Mouse (Mus musculus) testis, adult 2 months (tissue): ENCODE data around the gene Ctrb1. TPM values are rescaled to one million over a fixed set of nuclear protein-coding genes. Genes with fewer than 3 reads are reported as not detected.
A peak's percentile ranks its signal among the peaks of the same experiment; 100 is the strongest.

Source experiments
- H3K27ac ChIP-seq: fragments of 200-500 bp; 2 replicates; pipeline ENCODE4 v1.5.1; 2012; ENCODE audit warnings: low read depth, low read length; ENCODE audit not compliant: control insufficient read depth, insufficient read depth
- H3K27me3 ChIP-seq: fragments of 200-500 bp; 2 replicates; pipeline ENCODE4 v1.6.1; 2012; ENCODE audit warnings: mild to moderate bottlenecking, low read length, moderate library complexity; ENCODE audit not compliant: control insufficient read depth, insufficient read depth
- H3K36me3 ChIP-seq: fragments of 200-500 bp; 2 replicates; pipeline ENCODE4 v1.6.1; 2012; ENCODE audit warnings: mild to moderate bottlenecking, low read length; ENCODE audit not compliant: control insufficient read depth, insufficient read depth
- H3K4me1 ChIP-seq: fragments of 200-500 bp; 2 replicates; pipeline ENCODE4 v1.6.1; 2012; ENCODE audit warnings: low read length; ENCODE audit not compliant: control insufficient read depth, insufficient read depth
- H3K4me3 ChIP-seq: fragments of 200-500 bp; 2 replicates; pipeline ENCODE4 v1.5.1; 2012; ENCODE audit warnings: low read depth, mild to moderate bottlenecking, low read length, moderate library complexity, mixed read lengths; ENCODE audit not compliant: control insufficient read depth
- CTCF ChIP-seq: fragments of 200-500 bp; IDR thresholded peaks from 2 replicates; pipeline ENCODE4 v1.5.1; 2012; ENCODE audit warnings: low read depth, mild to moderate bottlenecking, inconsistent platforms, low read length, moderate library complexity; ENCODE audit not compliant: control insufficient read depth, insufficient read depth, insufficient replicate concordance
- POLR2A ChIP-seq: fragments of 200-500 bp; IDR thresholded peaks from 2 replicates; pipeline ENCODE4 v1.6.1; 2012; ENCODE audit warnings: low read depth, mild to moderate bottlenecking, inconsistent platforms, low read length, moderate library complexity; ENCODE audit not compliant: control insufficient read depth
- polyA plus RNA-seq: library from polyadenylated mRNA; depleted of rRNA; stranded (reverse); fragments of >200 nt; gene quantifications from 2 replicates; pipeline ENCODE4 v1.2.3, GENCODE M21; 2012

The Ctrb1 gene
- polyA plus RNA-seq, 1 experiment = 3.1 TPM

- H3K36me3 ChIP-seq = no peaks in the 10 kb centered on the region; the same call in 1 of the 2 replicates
- no peak overlapping the region for H3K27ac ChIP-seq
- TF ChIP-seq POLR2A = no peak
- TF ChIP-seq CTCF = no peak
- H3K4me1 ChIP-seq = peaks cover 19% of the 10 kb centered on the region
- no peak overlapping the region for H3K4me3 ChIP-seq
- H3K27me3 ChIP-seq = no peaks in the 10 kb centered on the region
Observed at GRCm38 (mm10) chr8:111726102-111726900, 35.5 kb upstream of the Ctrb1 start.

- H3K27me3 ChIP-seq = no peaks in the 10 kb centered on the region
- H3K27ac ChIP-seq = no peak overlapping the region
- H3K4me3 ChIP-seq = no peak overlapping the region
- peaks cover 4% of the 10 kb centered on the region; the same call in 1 of the 2 replicates for H3K36me3 ChIP-seq
- peaks cover 10% of the 10 kb centered on the region for H3K4me1 ChIP-seq
- no peak for TF ChIP-seq POLR2A
- no peak for TF ChIP-seq CTCF
Observed at GRCm38 (mm10) chr8:111725341-111725740, 34.5 kb upstream of the Ctrb1 start.

- Histone ChIP-seq H3K36me3 (peaks cover 6% of the 10 kb centered on the region; the same call in 1 of the 2 replicates), H3K4me3 (no peak overlapping the region), H3K27ac (no peak overlapping the region), H3K4me1 (peaks cover 7% of the 10 kb centered on the region), H3K27me3 (no peaks in the 10 kb centered on the region)
- TF ChIP-seq CTCF (no peak), POLR2A (no peak)
Observed at GRCm38 (mm10) chr8:111720115-111720544, 29.3 kb upstream of the Ctrb1 start.

GRCm38 (mm10) chr8:111718937-111719336, 28.1 kb upstream of the Ctrb1 start:
- Histone ChIP-seq H3K4me1 (peaks cover 7% of the 10 kb centered on the region), H3K36me3 (peaks cover 6% of the 10 kb centered on the region; the same call in 1 of the 2 replicates), H3K4me3 (no peak overlapping the region), H3K27ac (no peak overlapping the region), H3K27me3 (no peaks in the 10 kb centered on the region)
- TF ChIP-seq CTCF = no peak
- no peak for TF ChIP-seq POLR2A

DNA sequence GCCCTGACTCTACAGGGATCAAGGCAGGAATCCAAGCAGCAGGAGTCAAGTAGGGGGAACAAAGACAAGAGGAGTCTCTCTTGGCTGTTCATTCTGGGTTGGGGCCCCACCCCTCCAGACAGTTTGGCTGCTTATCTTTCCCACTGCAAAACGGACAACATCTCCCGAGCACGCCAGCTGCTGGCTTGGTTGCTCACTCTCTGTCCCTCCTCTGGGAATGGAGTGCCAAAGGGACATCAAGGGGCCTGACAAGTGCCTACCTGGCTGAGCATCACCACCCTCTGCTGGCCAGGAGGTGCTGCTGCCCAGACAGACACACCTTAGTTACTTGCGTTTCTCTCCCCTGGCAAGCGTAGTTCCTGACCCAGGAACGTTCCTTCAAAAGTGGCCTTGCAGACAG, 27.1 kb upstream of the Ctrb1 start:
- H3K27ac ChIP-seq = peak overlapping the region; percentile 80; the same call in 1 of the 2 replicates
- TF ChIP-seq POLR2A = no peak
- TF ChIP-seq CTCF = no peak
- peaks cover 7% of the 10 kb centered on the region for H3K4me1 ChIP-seq
- peaks cover 6% of the 10 kb centered on the region; the same call in 1 of the 2 replicates for H3K36me3 ChIP-seq
- H3K27me3 ChIP-seq = no peaks in the 10 kb centered on the region
- H3K4me3 ChIP-seq = no peak overlapping the region

DNA sequence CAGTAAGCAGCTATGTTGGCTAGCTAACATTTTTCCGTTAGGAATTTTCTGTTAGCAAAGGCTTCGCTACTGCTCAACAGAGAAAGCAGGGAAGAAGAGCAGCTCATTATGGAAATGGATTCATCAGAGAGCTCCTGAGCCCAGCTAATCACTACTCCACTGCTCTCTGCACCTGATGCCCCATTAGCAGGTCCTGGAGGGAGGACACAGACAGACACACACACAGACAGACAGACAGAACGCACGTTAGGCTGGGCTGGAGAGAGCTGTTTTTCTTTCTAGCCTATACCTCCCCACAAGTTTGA, 26.6 kb upstream of the Ctrb1 start:
- Histone ChIP-seq H3K4me1 (peaks cover 7% of the 10 kb centered on the region), H3K27ac (peak overlapping the region; percentile 80), H3K4me3 (no peak overlapping the region), H3K36me3 (peaks cover 6% of the 10 kb centered on the region; the same call in 1 of the 2 replicates), H3K27me3 (no peaks in the 10 kb centered on the region)
- no peak for TF ChIP-seq POLR2A
- no peak for TF ChIP-seq CTCF

DNA sequence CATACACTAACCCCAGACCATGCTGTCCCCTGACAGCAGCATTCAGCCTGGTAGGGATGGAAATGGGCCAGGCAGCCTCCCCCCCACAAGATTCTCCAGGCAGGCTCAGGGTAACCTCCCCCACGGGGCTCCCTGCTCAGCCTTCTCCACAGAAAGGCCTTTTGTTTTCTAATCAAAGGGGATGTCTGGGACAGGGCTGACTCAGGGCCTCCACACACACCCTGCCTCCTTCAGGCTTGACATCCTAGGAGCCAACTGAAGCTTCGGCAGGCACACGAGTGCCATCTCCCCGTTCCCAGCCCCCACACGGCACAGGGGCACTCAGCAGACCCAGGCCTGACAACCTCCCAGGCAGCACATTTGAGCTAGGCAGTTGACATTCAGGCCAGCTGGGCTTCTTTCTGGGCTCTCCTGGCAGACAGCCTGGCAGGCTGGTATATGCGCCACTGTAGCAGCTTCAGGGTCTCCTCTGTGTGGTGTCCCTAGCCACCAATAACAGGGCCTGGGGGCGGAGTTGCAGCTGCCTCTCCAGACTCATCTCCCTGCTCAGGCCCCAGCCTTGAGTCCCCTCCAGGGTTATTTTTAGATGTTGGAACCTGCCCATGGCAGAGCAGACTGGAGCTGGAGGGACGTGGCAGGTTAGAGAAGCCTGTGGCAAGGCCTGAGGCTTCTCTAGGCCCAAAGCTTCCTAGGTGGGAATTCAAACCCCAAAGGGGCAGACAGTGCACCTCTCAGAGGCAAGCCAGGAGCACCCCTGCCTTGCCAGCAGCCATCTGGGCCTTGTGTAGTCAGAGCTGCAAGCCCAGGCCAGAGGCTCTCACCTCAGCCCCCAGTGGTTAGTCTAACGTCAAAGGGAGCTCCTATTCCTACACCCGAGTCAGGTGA, 26.0 kb upstream of the Ctrb1 start:
- TF ChIP-seq CTCF = no peak
- no peak for TF ChIP-seq POLR2A
- H3K27me3 ChIP-seq = no peaks in the 10 kb centered on the region
- H3K4me1 ChIP-seq = peaks cover 7% of the 10 kb centered on the region
- no peak overlapping the region for H3K4me3 ChIP-seq
- H3K27ac ChIP-seq = peak overlapping the region; percentile 80
- H3K36me3 ChIP-seq = peaks cover 6% of the 10 kb centered on the region; the same call in 1 of the 2 replicates
